Mouse (Mus musculus) E14TG2a.4 (cell line): Measurements from ENCODE around the gene Daglb.

Source experiments
- CTCF ChIP-seq: conservative IDR thresholded peaks from 2 replicates; pipeline ENCODE4 v1.5.1; 2014; ENCODE audit warnings: low read length
- NANOG ChIP-seq: IDR thresholded peaks from 2 replicates; pipeline ENCODE4 v1.6.1; 2014; ENCODE audit warnings: borderline replicate concordance, low read length, mixed read lengths
- POU5F1 ChIP-seq: IDR thresholded peaks from 2 replicates; pipeline ENCODE4 v1.6.1; 2014; ENCODE audit warnings: low read length, borderline replicate concordance

DNA sequence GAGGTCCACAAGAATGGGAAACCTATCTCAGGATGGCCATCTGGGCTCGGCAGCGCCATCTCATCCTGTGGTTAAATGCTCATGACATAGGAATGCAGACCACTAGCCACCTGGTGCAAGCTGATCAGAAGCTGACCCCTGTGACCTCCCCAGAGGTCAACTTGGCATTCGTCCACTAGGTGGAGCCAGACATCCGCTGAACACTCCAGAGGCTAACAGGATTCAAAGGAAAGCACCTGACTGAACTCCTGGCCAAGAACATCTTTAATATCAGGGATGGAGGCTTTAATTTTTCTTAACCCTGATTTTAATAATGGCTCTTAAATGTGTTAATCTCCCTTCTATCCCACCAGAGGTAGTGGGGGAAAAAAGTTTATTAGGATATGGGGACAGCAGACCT is 30.0 kb upstream of the Daglb start:
- peak; percentile 70 for TF ChIP-seq CTCF
- no peak for TF ChIP-seq POU5F1
- TF ChIP-seq NANOG, result no peak
